Comparison of ENCODE assay signal across 10 mouse cellular contexts in genomic region chr11:97802495-97802894, GRCm38 (mm10). TPM values are rescaled to one million over a fixed set of nuclear protein-coding genes. Genes with fewer than 3 reads are reported as not detected.
DNase-seq lines count a peak whose midpoint lies in the region; ATAC-seq lines count a peak whose summit lies in the region.
"Had no signal": no experiment of that assay in that cellular context is flagged by ENCODE, and none has a peak within 500 bp of the region (broad histone marks: within the 10 kb centered on the region; RNA-seq: fewer than 3 reads in every experiment).

No protein-coding gene starts in this region.

- no peaks in the 10 kb centered on the region for H3K9me3 ChIP-seq in hindbrain, embryonic 12.5 days (replicated peaks)
- no peaks in the 10 kb centered on the region for H3K9me3 ChIP-seq in hindbrain, embryonic 10.5 days
- H3K9me3 ChIP-seq in midbrain, embryonic 13.5 days, result no peaks in the 10 kb centered on the region

- H3K36me3 ChIP-seq in hindbrain, embryonic 12.5 days, result peaks cover 9% of the 10 kb centered on the region
- peaks cover 9% of the 10 kb centered on the region for H3K36me3 ChIP-seq in hindbrain, embryonic 10.5 days
- peaks cover 9% of the 10 kb centered on the region for H3K36me3 ChIP-seq in midbrain, embryonic 13.5 days

- no peak for DNase-seq in hindbrain, embryonic 10.5 days (ENCODE audit: low spot score)
- DNase-seq in adipocyte (ENCODE audit: low spot score), result peak; percentile 80
- DNase-seq in heart, postnatal 4 days, result peak; percentile 3
- no peak for DNase-seq in ovary, adult 18-20 months (ENCODE audit: low spot score)
- DNase-seq in cerebellum, postnatal 36 days, result no peak
- no peak for DNase-seq in natural killer cell, adult 2 months (ENCODE audit: low spot score in 2 of 2)
- DNase-seq: lung, postnatal 10 days; right cerebral cortex, postnatal 14 days had no signal

- no peak overlapping the region for H3K9ac ChIP-seq in hindbrain, embryonic 12.5 days
- H3K9ac ChIP-seq in midbrain, embryonic 13.5 days (replicated peaks), result peak overlapping the region; percentile 98

- H3K4me1 ChIP-seq in hindbrain, embryonic 12.5 days, result peaks cover 57% of the 10 kb centered on the region
- H3K4me1 ChIP-seq in hindbrain, embryonic 10.5 days (replicated peaks), result peaks cover 75% of the 10 kb centered on the region
- peaks cover 62% of the 10 kb centered on the region for H3K4me1 ChIP-seq in midbrain, embryonic 13.5 days (replicated peaks)

- WGBS in hindbrain, embryonic 12.5 days, result 44% methylated on average over 5 of the region's 6 CpGs
- WGBS in hindbrain, embryonic 10.5 days, result 42% methylated on average over 6 of the region's 6 CpGs
- 36% methylated on average over 6 of the region's 6 CpGs for WGBS in midbrain, embryonic 13.5 days

- no peak for ATAC-seq in hindbrain, embryonic 12.5 days (ENCODE audit: low FRiP score)
- ATAC-seq in midbrain, embryonic 13.5 days, result no peak

- H3K4me2 ChIP-seq in hindbrain, embryonic 12.5 days (replicated peaks), result 0 out of 2 replicates have a peak overlapping the region, but pooled peaks have one; percentile 77
- peak overlapping the region; percentile 84 for H3K4me2 ChIP-seq in midbrain, embryonic 13.5 days (replicated peaks)

- no peak overlapping the region for H3K27ac ChIP-seq in hindbrain, embryonic 12.5 days
- H3K27ac ChIP-seq in hindbrain, embryonic 10.5 days, result no peak overlapping the region
- no peak overlapping the region for H3K27ac ChIP-seq in midbrain, embryonic 13.5 days

- no peaks in the 10 kb centered on the region for H3K27me3 ChIP-seq in hindbrain, embryonic 12.5 days
- no peaks in the 10 kb centered on the region for H3K27me3 ChIP-seq in hindbrain, embryonic 10.5 days (ENCODE audit: insufficient read depth, poor library complexity, severe bottlenecking)
- no peaks in the 10 kb centered on the region for H3K27me3 ChIP-seq in midbrain, embryonic 13.5 days

- no peak overlapping the region for H3K4me3 ChIP-seq in hindbrain, embryonic 12.5 days
- H3K4me3 ChIP-seq in hindbrain, embryonic 10.5 days, result no peak overlapping the region
- H3K4me3 ChIP-seq in midbrain, embryonic 13.5 days (replicated peaks), result peak overlapping the region; percentile 97; the same call in 1 of the 2 replicates

RNA-seq across cellular contexts. Expression of gene Lasp1, which starts 3.7 kb away (rescaled TPM):
- polyA plus RNA-seq in hindbrain, embryonic 12.5 days (2016; fragmentation: Nextera tagmentation; extraction: Ambion mirVana), result 111 and 120 TPM in 2 replicates
- polyA plus RNA-seq in hindbrain, embryonic 10.5 days (2016; fragmentation: Nextera tagmentation; extraction: Ambion mirVana), result 77.7 and 90.1 TPM in 2 replicates
- 10 to 100 TPM; 73.3 to 74.4 TPM for total RNA-seq in heart, postnatal 4 days (2021)
- polyA plus RNA-seq in midbrain, embryonic 13.5 days (2015; fragmentation: Nextera tagmentation; extraction: Ambion mirVana), result 136 and 137 TPM in 2 replicates

RNA-seq across cellular contexts. Expression of gene Rpl23, which starts 20.3 kb away (rescaled TPM):
- 347 and 376 TPM in 2 replicates for polyA plus RNA-seq in hindbrain, embryonic 12.5 days (2016; fragmentation: Nextera tagmentation; extraction: Ambion mirVana)
- polyA plus RNA-seq in hindbrain, embryonic 10.5 days (2016; fragmentation: Nextera tagmentation; extraction: Ambion mirVana), result 381 and 439 TPM in 2 replicates
- total RNA-seq in heart, postnatal 4 days (2021), result 100 to 1,000 TPM; 738 to 764 TPM
- 363 and 377 TPM in 2 replicates for polyA plus RNA-seq in midbrain, embryonic 13.5 days (2015; fragmentation: Nextera tagmentation; extraction: Ambion mirVana)

RNA-seq across cellular contexts. Expression of gene 1700001P01Rik, which starts 26.8 kb away (rescaled TPM):
- 0.68 and 0.98 TPM in 2 replicates for polyA plus RNA-seq in hindbrain, embryonic 12.5 days (2016; fragmentation: Nextera tagmentation; extraction: Ambion mirVana)
- 0.37 and 0.80 TPM in 2 replicates for polyA plus RNA-seq in hindbrain, embryonic 10.5 days (2016; fragmentation: Nextera tagmentation; extraction: Ambion mirVana)
- under 1 TPM in 1 of 2 experiments, not detected in 1; 0.45 TPM for total RNA-seq in heart, postnatal 4 days (2021)
- 0.81 and 1.1 TPM in 2 replicates for polyA plus RNA-seq in midbrain, embryonic 13.5 days (2015; fragmentation: Nextera tagmentation; extraction: Ambion mirVana)

RNA-seq across cellular contexts. Expression of gene Cwc25, which starts 36.1 kb away (rescaled TPM):
- 22.0 and 25.4 TPM in 2 replicates for polyA plus RNA-seq in hindbrain, embryonic 12.5 days (2016; fragmentation: Nextera tagmentation; extraction: Ambion mirVana)
- polyA plus RNA-seq in hindbrain, embryonic 10.5 days (2016; fragmentation: Nextera tagmentation; extraction: Ambion mirVana), result 19.4 and 20.6 TPM in 2 replicates
- 10 to 100 TPM; 10.8 to 11.7 TPM for total RNA-seq in heart, postnatal 4 days (2021)
- 19.0 and 19.6 TPM in 2 replicates for polyA plus RNA-seq in midbrain, embryonic 13.5 days (2015; fragmentation: Nextera tagmentation; extraction: Ambion mirVana)

RNA-seq across cellular contexts. Expression of gene B230217C12Rik, which starts 38.1 kb away (rescaled TPM):
- polyA plus RNA-seq in hindbrain, embryonic 12.5 days (2016; fragmentation: Nextera tagmentation; extraction: Ambion mirVana), result 14.1 and 14.8 TPM in 2 replicates
- 10.0 and 12.3 TPM in 2 replicates for polyA plus RNA-seq in hindbrain, embryonic 10.5 days (2016; fragmentation: Nextera tagmentation; extraction: Ambion mirVana)
- under 1 TPM; 0.77 to 0.79 TPM for total RNA-seq in heart, postnatal 4 days (2021)
- polyA plus RNA-seq in midbrain, embryonic 13.5 days (2015; fragmentation: Nextera tagmentation; extraction: Ambion mirVana), result 23.2 and 24.8 TPM in 2 replicates

Comparison
In these comparisons a context has a peak if more than half of its experiments do, and no peak if none do; other contexts are left out.
1. DNase-seq: peak in adipocyte (single experiment) and heart, postnatal 4 days (single experiment); none in hindbrain, embryonic 10.5 days (single experiment), ovary, adult 18-20 months (single experiment), cerebellum, postnatal 36 days (0 of 2) and natural killer cell, adult 2 months (0 of 2).